Mouse (Mus musculus) heart, embryonic 14.5 days (tissue): ENCODE results near the gene Cxadr. TPM values are rescaled to one million over a fixed set of nuclear protein-coding genes. Genes with fewer than 3 reads are reported as not detected.

Experiments
- ATAC-seq: fragments of 200-750 bp; cut with Nextera tagmentation; 2 replicates; pipeline ENCODE4 v1.8.0; 2017; ENCODE audit warnings: low read depth, moderate TSS enrichment; ENCODE audit not compliant: insufficient number of reproducible peaks, insufficient read depth, low FRiP score
- H3K27ac ChIP-seq, 2 experiments: fragments of 200-500 bp in 1 of 2; fragments of 300-500 bp in 1 of 2; sonication (generic) in 1 of 2; replicated peaks in 1 of 2; 2 replicates each; pipeline ENCODE4 v1.5.1; 2012 to 2014; ENCODE audit warnings: low read depth in 2 of 2, low read length in 2 of 2, control low read depth in 1 of 2, mild to moderate bottlenecking in 1 of 2, mixed read lengths in 1 of 2; ENCODE audit not compliant: control insufficient read depth in 1 of 2, insufficient read depth in 1 of 2
- H3K27me3 ChIP-seq: fragments of 300-500 bp; sonication (generic); 2 replicates; pipeline ENCODE4 v1.6.1; 2014; ENCODE audit warnings: mild to moderate bottlenecking, low read length, control low read depth; ENCODE audit not compliant: control insufficient read depth, insufficient read depth
- H3K36me3 ChIP-seq: fragments of 300-500 bp; sonication (generic); 2 replicates; pipeline ENCODE4 v1.6.1; 2014; ENCODE audit warnings: mild to moderate bottlenecking, control low read depth, low read length, mixed read lengths; ENCODE audit not compliant: control insufficient read depth, insufficient read depth
- H3K4me1 ChIP-seq, 2 experiments: fragments of 200-500 bp in 1 of 2; fragments of 300-500 bp in 1 of 2; sonication (generic) in 1 of 2; 2 replicates each; pipeline ENCODE4 v1.6.1; 2012 to 2014; ENCODE audit warnings: low read length in 2 of 2, control low read depth in 1 of 2, mixed read lengths in 1 of 2; ENCODE audit not compliant: control insufficient read depth in 2 of 2, insufficient read depth in 2 of 2
- H3K4me2 ChIP-seq: fragments of 300-500 bp; sonication (generic); 2 replicates; pipeline ENCODE4 v1.6.1; 2014; ENCODE audit warnings: mild to moderate bottlenecking, low read length
- H3K4me3 ChIP-seq, 2 experiments: fragments of 200-500 bp in 1 of 2; fragments of 300-500 bp in 1 of 2; sonication (generic) in 1 of 2; 2 replicates each; pipeline ENCODE4 v1.5.1; 2012 to 2014; ENCODE audit warnings: low read length in 2 of 2, mild to moderate bottlenecking in 2 of 2, control low read depth in 1 of 2, low read depth in 1 of 2, moderate library complexity in 1 of 2; ENCODE audit not compliant: control insufficient read depth in 1 of 2, insufficient read depth in 1 of 2
- H3K9ac ChIP-seq: fragments of 300-500 bp; sonication (generic); 2 replicates; pipeline ENCODE4 v1.6.1; 2014; ENCODE audit warnings: mild to moderate bottlenecking, low read length
- H3K9me3 ChIP-seq: fragments of 300-500 bp; sonication (generic); 2 replicates; pipeline ENCODE4 v1.6.1; 2016; ENCODE audit warnings: low read length, control low read depth; ENCODE audit not compliant: control insufficient read depth
- WGBS: fragments of 180-500 bp; shearing (Covaris S2); extraction: QIAGEN DNeasy Blood & Tissue Kit; methylation state at CpG from one replicate; pipeline ENCODE4 v1.1.7; 2014; 5-methylcytosine and 5-hydroxymethylcytosine counted together
- polyA plus RNA-seq: library from polyadenylated mRNA; unstranded; fragments of >200 nt; fragmentation: Nextera tagmentation; extraction: Ambion mirVana; gene quantifications from 2 replicates; pipeline ENCODE4 v1.2.1, GENCODE M21; 2014

Gene Cxadr
- polyA plus RNA-seq, 1 experiment from 2014 or later: 28.7 TPM

- H3K27ac ChIP-seq: no peak overlapping the region
- H3K4me1 ChIP-seq: peaks cover 14 to 57% of the 10 kb centered on the region in 2 experiments
- H3K9ac ChIP-seq: no peak overlapping the region
- 73% methylated on average over 16 of the region's 16 CpGs for WGBS
- no peaks in the 10 kb centered on the region for H3K27me3 ChIP-seq
- no peak for ATAC-seq
- no peaks in the 10 kb centered on the region for H3K9me3 ChIP-seq
- no peak overlapping the region for H3K4me3 ChIP-seq
- H3K4me2 ChIP-seq: no peak overlapping the region
- no peaks in the 10 kb centered on the region for H3K36me3 ChIP-seq
These were observed 6.3 kb downstream of the Cxadr start for GRCm38 (mm10) chr16:78307476-78308192.

GRCm38 (mm10) chr16:78309258-78309657, 8.0 kb downstream of the Cxadr start:
- peaks cover 21 to 59% of the 10 kb centered on the region in 2 experiments for H3K4me1 ChIP-seq
- H3K27ac ChIP-seq: peak overlapping the region in 1 of 2 experiments; percentile 30; a peak in 2 of 4 replicates

GRCm38 (mm10) chr16:78313135-78313887, 12.0 kb downstream of the Cxadr start:
- Histone ChIP-seq H3K9me3 (no peaks in the 10 kb centered on the region), H3K36me3 (no peaks in the 10 kb centered on the region), H3K4me3 (no peak overlapping the region), H3K4me1 (peaks cover 18 to 65% of the 10 kb centered on the region in 2 experiments), H3K27ac (peak overlapping the region; percentile 52 to 76), H3K4me2 (peak overlapping the region; percentile 56), H3K27me3 (no peaks in the 10 kb centered on the region), H3K9ac (no peak overlapping the region)
- ATAC-seq: no peak
- 50% methylated on average over 16 of the region's 16 CpGs for WGBS

More at GRCm38 (mm10) chr16:78309258-78309657, 8.0 kb downstream of the Cxadr start:
- Histone ChIP-seq H3K9ac (no peak overlapping the region), H3K4me2 (no peak overlapping the region), H3K4me3 (no peak overlapping the region), H3K9me3 (no peaks in the 10 kb centered on the region), H3K36me3 (no peaks in the 10 kb centered on the region), H3K27me3 (no peaks in the 10 kb centered on the region)
- WGBS: 44% methylated on average over 6 of the region's 6 CpGs
- no peak for ATAC-seq

- H3K27ac ChIP-seq: peak overlapping the region; percentile 42 to 76
- H3K4me3 ChIP-seq: 0 out of 4 replicates have a peak overlapping the region, but pooled peaks of 1 of the 2 experiments have one; percentile 3
- H3K4me1 ChIP-seq: peaks cover 19 to 68% of the 10 kb centered on the region in 2 experiments
- H3K9me3 ChIP-seq: no peaks in the 10 kb centered on the region
- H3K36me3 ChIP-seq: no peaks in the 10 kb centered on the region
- ATAC-seq: no peak
- WGBS: 37% methylated on average over 6 of the region's 6 CpGs
- peak overlapping the region; percentile 50 for H3K9ac ChIP-seq
- H3K27me3 ChIP-seq: no peaks in the 10 kb centered on the region
- H3K4me2 ChIP-seq: peak overlapping the region; percentile 56
These were observed 12.7 kb downstream of the Cxadr start for GRCm38 (mm10) chr16:78314026-78314425.

GRCm38 (mm10) chr16:78316849-78317248, 15.6 kb downstream of the Cxadr start:
- no peaks in the 10 kb centered on the region for H3K27me3 ChIP-seq
- WGBS: 76% methylated on average over 9 of the region's 9 CpGs
- peak overlapping the region; percentile 13; the same call in 1 of the 2 replicates for H3K9ac ChIP-seq
- no peak for ATAC-seq
- no peak overlapping the region; a peak in 1 of 4 replicates for H3K27ac ChIP-seq
- H3K4me3 ChIP-seq: no peak overlapping the region
- H3K4me2 ChIP-seq: no peak overlapping the region
- no peaks in the 10 kb centered on the region for H3K36me3 ChIP-seq
- H3K4me1 ChIP-seq: peaks cover 17 to 67% of the 10 kb centered on the region in 2 experiments
- no peaks in the 10 kb centered on the region for H3K9me3 ChIP-seq

- Histone ChIP-seq H3K9ac (peak overlapping the region; percentile 62), H3K9me3 (no peaks in the 10 kb centered on the region), H3K4me1 (peaks cover 19 to 67% of the 10 kb centered on the region in 2 experiments), H3K36me3 (no peaks in the 10 kb centered on the region), H3K4me2 (peak overlapping the region; percentile 27), H3K27ac (peak overlapping the region in 1 of 2 experiments; percentile 61; a peak in 3 of 4 replicates), H3K27me3 (no peaks in the 10 kb centered on the region), H3K4me3 (no peak overlapping the region)
- ATAC-seq: peak; percentile 40; the same call in 1 of the 2 replicates
- 8% methylated on average over 7 of the region's 7 CpGs for WGBS
These were observed 16.7 kb downstream of the Cxadr start for GRCm38 (mm10) chr16:78317960-78318359.

- no peak overlapping the region for H3K4me2 ChIP-seq
- H3K36me3 ChIP-seq: no peaks in the 10 kb centered on the region
- H3K27ac ChIP-seq: no peak overlapping the region
- no peak overlapping the region for H3K4me3 ChIP-seq
- no peak for ATAC-seq
- H3K9me3 ChIP-seq: no peaks in the 10 kb centered on the region
- 82% methylated on average over 7 of the region's 7 CpGs for WGBS
- no peak overlapping the region for H3K9ac ChIP-seq
- no peaks in the 10 kb centered on the region for H3K27me3 ChIP-seq
- peaks cover 14 to 50% of the 10 kb centered on the region in 2 experiments for H3K4me1 ChIP-seq
These were observed 18.4 kb downstream of the Cxadr start for GRCm38 (mm10) chr16:78319711-78320110.
